Mouse (Mus musculus): ENCODE results near the gene Bag6.

Gene Bag6

DNA sequence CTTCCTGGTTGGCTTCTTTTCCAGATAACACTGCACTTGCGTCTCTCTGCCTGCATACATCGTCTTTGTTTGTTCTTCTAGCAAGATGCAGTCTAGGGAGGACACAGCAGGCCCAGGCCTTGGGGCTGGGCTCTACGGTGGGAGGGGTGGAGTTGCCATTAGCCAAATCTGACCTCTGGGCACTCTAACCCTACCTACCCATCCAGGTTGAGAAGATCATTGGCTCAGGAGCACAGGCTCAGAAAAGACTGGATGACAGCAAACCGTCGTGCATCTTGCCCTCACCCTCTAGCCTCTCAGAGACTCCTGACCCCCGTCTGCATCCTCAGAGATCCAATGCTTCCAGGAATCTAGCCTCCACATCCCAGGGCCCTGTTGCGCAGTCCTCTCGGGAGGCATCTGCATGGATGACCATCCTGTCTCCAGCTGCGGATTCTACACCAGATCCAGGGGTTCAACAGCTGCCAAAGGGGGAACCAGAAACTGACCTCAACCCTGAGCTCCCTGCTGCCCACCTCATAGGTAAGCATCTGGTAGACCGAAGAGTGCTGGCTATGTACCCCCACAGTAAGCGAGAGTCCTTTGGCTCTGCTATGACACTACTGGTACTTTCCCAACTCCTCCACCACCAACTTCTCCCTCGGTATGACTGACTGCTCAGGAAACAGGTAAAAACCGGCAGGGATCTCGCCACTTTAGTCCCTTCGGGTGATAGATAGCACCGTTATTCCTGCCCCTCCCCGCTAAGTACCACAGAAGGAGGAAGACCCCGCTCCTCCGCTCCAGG lies 60.1 kb downstream of the Bag6 start:
- peak; percentile 55 for DNase-seq (ENCODE audit: low read depth, low spot score)

DNA sequence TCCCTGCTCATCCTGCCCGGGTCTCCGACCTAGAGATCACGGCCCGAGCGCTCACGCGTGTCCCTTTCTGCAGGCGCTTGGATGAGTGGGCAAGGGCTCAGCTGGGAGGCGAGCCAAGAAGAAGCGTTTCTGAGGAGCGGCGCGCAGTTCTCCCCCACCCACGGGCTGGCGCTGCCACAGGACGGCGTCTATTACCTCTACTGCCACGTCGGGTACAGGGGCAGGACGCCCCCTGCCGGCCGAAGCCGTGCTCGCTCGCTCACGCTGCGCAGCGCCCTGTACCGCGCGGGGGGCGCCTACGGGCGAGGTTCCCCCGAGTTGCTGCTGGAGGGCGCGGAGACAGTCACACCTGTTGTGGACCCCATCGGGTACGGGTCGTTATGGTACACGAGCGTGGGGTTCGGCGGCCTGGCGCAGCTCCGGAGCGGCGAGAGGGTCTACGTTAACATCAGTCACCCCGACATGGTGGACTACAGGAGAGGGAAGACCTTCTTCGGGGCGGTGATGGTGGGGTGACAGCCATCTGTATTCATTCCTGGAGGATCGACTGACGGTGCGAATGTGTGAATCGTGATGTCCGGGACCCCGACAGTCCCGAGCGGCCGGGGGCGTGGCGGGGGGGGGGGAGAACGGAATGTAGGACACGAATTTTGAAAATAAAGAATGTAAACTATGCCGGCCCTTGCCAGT lies 60.8 kb downstream of the Bag6 start:
- DNase-seq (ENCODE audit: low read depth, low spot score) = peak; percentile 93

DNA sequence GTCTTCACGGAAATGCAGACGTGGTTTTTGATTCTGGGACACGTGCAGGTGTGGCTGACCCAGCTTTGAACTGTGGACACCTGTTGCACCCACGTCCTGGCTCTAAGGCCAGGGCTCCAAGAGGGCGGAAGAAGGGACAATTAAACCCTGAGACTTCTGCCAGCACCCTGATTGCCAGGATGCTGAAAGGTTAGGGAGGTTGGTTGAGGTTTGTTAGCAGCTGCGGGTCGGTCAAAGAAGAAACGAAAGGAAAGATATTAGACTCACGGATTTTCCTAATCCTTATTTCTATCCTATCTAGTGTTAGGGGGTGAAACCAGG lies 61.3 kb downstream of the Bag6 start:
- DNase-seq (ENCODE audit: low read depth, low spot score) = peak; percentile 54
